Mouse (Mus musculus): ENCODE measurements around the gene Gpr160.

GRCm38 (mm10) chr3:30860705-30861104 is 5.0 kb downstream of the Gpr160 start:
- TF ChIP-seq CTCF (IDR thresholded peaks at IDR 0.05; ENCODE audit: low read depth) (no peak), EP300 (optimal IDR thresholded peaks at IDR 0.05) (no peak)
